ENCODE assay signal across 33 mouse cellular contexts in the genomic region with DNA sequence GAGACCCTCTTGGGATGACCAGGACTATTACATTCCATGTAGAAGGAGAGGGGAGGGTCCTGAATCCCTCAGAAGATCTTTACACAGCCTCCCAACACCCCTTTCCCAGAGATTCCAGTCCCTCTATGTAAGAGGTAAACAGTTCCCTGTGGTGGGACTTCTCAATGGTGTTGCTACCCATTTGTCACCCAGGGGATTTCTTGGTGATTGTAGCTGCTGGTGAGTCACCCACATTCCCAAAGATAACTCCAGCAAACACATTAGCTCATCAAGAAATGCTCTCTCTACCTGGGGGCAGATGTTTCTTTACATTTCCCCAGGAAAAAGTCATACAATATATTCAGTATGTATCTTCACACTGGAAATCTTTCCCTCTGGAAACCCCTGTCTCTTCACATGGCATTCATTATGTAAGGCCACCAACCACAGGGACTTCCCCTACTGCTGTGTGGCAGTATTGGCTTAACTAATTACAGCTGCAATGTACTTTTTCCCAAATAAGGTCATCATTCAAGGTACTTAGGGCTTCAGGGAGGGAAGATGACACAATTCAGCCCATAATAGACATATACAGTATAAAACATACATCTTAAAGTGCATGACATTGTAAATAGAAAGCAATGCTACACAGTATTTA.
DNase-seq lines count a peak whose midpoint lies in the region; ATAC-seq lines count a peak whose summit lies in the region.
"Had no signal": no experiment of that assay in that cellular context is flagged by ENCODE, and none has a peak within 500 bp of the region (broad histone marks: within the 10 kb centered on the region; RNA-seq: fewer than 3 reads in every experiment).

No protein-coding gene starts in this region.

- H3K4me3 ChIP-seq in neural tube, embryonic 15.5 days (replicated peaks) = no peak overlapping the region
- no peak overlapping the region for H3K4me3 ChIP-seq in embryonic facial prominence, embryonic 13.5 days
- H3K4me3 ChIP-seq: embryonic facial prominence, embryonic 12.5 days; forebrain, embryonic 13.5 days; heart, adult 2 months; hindbrain, embryonic 10.5 days; hindbrain, embryonic 15.5 days; left cerebral cortex, adult 2 months; limb, embryonic 15.5 days; liver, embryonic 13.5 days; megakaryocyte, embryonic 14.5 days; midbrain, embryonic 13.5 days had no signal

- H3K27me3 ChIP-seq in neural tube, embryonic 15.5 days (replicated peaks) = no peaks in the 10 kb centered on the region
- no peaks in the 10 kb centered on the region for H3K27me3 ChIP-seq in embryonic facial prominence, embryonic 13.5 days
- H3K27me3 ChIP-seq: embryonic facial prominence, embryonic 12.5 days; hindbrain, embryonic 15.5 days; limb, embryonic 15.5 days; liver, embryonic 13.5 days; megakaryocyte, embryonic 14.5 days; midbrain, embryonic 13.5 days had no signal

- H3K4me2 ChIP-seq in neural tube, embryonic 15.5 days = no peak overlapping the region
- H3K4me2 ChIP-seq in embryonic facial prominence, embryonic 13.5 days = no peak overlapping the region
- H3K4me2 ChIP-seq: embryonic facial prominence, embryonic 12.5 days; forebrain, embryonic 13.5 days; hindbrain, embryonic 15.5 days; limb, embryonic 15.5 days; liver, embryonic 13.5 days; midbrain, embryonic 13.5 days had no signal

- no peaks in the 10 kb centered on the region for H3K9me3 ChIP-seq in neural tube, embryonic 15.5 days (replicated peaks)
- H3K9me3 ChIP-seq in embryonic facial prominence, embryonic 13.5 days = no peaks in the 10 kb centered on the region
- H3K9me3 ChIP-seq: forebrain, embryonic 13.5 days; hindbrain, embryonic 15.5 days; liver, embryonic 13.5 days; midbrain, embryonic 13.5 days had no signal

- DNase-seq in neural tube, embryonic 10.5 days (ENCODE audit: extremely low spot score, low spot score) = peak; percentile 9
- DNase-seq in Muller cell, postnatal 12 days (ENCODE audit: inconsistent ontology term) = peak; percentile 43
- DNase-seq in cerebellum, adult 18-20 months = no peak
- DNase-seq in frontal cortex, postnatal 36 days (ENCODE audit: low spot score in 2 of 2) = no peak
- DNase-seq: adrenal gland, adult 2 months; adrenal gland, postnatal 36 days; cerebellum, adult 2 months; cerebellum, postnatal 25 days; gastrocnemius, postnatal 25 days; heart, adult 2 months; heart, postnatal 14 days; kidney, adult 11 months; kidney, postnatal 14 days; layer of hippocampus, adult 9-11 months; liver, embryonic 13.5 days; lung, adult 18-20 months; lung, postnatal 4 days; right cerebral cortex, adult 18-20 months; spleen, adult 18-20 months; thymus, postnatal 36 days had no signal

- peaks cover 10% of the 10 kb centered on the region for H3K4me1 ChIP-seq in neural tube, embryonic 15.5 days
- H3K4me1 ChIP-seq in embryonic facial prominence, embryonic 13.5 days = peaks cover 21% of the 10 kb centered on the region
- H3K4me1 ChIP-seq: limb, embryonic 15.5 days; liver, embryonic 13.5 days; megakaryocyte, embryonic 14.5 days had no signal

- H3K27ac ChIP-seq in neural tube, embryonic 15.5 days (replicated peaks) = no peak overlapping the region
- H3K27ac ChIP-seq in embryonic facial prominence, embryonic 13.5 days = peak overlapping the region; percentile 28; the same call in 1 of the 2 replicates
- H3K27ac ChIP-seq: embryonic facial prominence, embryonic 12.5 days; forebrain, embryonic 13.5 days; heart, adult 2 months; hindbrain, embryonic 10.5 days; hindbrain, embryonic 15.5 days; left cerebral cortex, adult 2 months; limb, embryonic 15.5 days; liver, embryonic 13.5 days; midbrain, embryonic 13.5 days had no signal

- H3K36me3 ChIP-seq in neural tube, embryonic 15.5 days = no peaks in the 10 kb centered on the region
- H3K36me3 ChIP-seq in embryonic facial prominence, embryonic 13.5 days = no peaks in the 10 kb centered on the region
- H3K36me3 ChIP-seq: embryonic facial prominence, embryonic 12.5 days; hindbrain, embryonic 10.5 days; hindbrain, embryonic 15.5 days; limb, embryonic 15.5 days; liver, embryonic 13.5 days; midbrain, embryonic 13.5 days had no signal

- H3K9ac ChIP-seq in neural tube, embryonic 15.5 days (replicated peaks) = no peak overlapping the region
- no peak overlapping the region for H3K9ac ChIP-seq in embryonic facial prominence, embryonic 13.5 days
- H3K9ac ChIP-seq: embryonic facial prominence, embryonic 12.5 days; forebrain, embryonic 13.5 days; hindbrain, embryonic 15.5 days; limb, embryonic 15.5 days; liver, embryonic 13.5 days; midbrain, embryonic 13.5 days had no signal

- ATAC-seq in neural tube, embryonic 15.5 days (ENCODE audit: low FRiP score) = no peak
- no peak for ATAC-seq in embryonic facial prominence, embryonic 13.5 days (ENCODE audit: insufficient number of reproducible peaks, insufficient read depth, low FRiP score, low TSS enrichment, low read depth)
- ATAC-seq: activated CD4-positive, CD25-positive, alpha-beta regulatory T cell, adult 4 months; forebrain, embryonic 13.5 days; inflammation-experienced regulatory T-cells, adult 6 months; lung, postnatal 0 days; midbrain, embryonic 13.5 days had no signal

Comparison
In these comparisons a context has a peak if more than half of its experiments do, and no peak if none do; other contexts are left out.
1. DNase-seq: peak in neural tube, embryonic 10.5 days (single experiment) and Muller cell, postnatal 12 days (single experiment); none in cerebellum, adult 18-20 months (0 of 2) and frontal cortex, postnatal 36 days (0 of 2).